Mouse (Mus musculus) frontal cortex, postnatal 36 days (tissue): ENCODE measurements at regions not wholly inside any gene's neighbourhood (a gene's known extent, or its start where the extent isn't known, plus 50 kb on each side); places are given as distances from the start of the nearest gene placed in this dataset.
A peak's percentile ranks its signal among the peaks of the same experiment; 100 is the strongest.

Experiments used
- DNase-seq, 2 experiments: peaks; one replicate each; pipeline ENCODE4 v3.0.0; 2022; ENCODE audit warnings: low spot score in 2 of 2

DNA sequence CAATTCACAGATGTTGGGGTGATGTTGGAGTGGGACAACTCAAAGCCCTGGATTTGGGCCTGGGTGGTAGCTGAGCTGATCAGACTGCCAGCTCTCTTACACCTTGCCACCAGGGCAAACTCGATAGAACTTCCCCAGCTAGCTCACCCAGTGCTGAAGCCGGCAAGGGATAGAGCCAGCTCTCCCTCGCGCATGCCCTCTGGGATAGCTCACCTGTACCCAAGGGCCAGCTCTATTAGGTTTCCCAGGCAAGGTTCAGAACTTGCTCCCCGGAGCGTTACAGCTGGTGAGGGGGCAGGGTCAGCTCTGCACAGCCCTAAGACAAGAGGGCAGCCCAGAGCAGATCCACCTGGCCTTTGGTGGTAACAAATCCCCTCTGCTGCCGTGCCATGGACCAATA is 54.1 kb upstream of the 1700012A03Rik start:
- no peak for DNase-seq

DNA sequence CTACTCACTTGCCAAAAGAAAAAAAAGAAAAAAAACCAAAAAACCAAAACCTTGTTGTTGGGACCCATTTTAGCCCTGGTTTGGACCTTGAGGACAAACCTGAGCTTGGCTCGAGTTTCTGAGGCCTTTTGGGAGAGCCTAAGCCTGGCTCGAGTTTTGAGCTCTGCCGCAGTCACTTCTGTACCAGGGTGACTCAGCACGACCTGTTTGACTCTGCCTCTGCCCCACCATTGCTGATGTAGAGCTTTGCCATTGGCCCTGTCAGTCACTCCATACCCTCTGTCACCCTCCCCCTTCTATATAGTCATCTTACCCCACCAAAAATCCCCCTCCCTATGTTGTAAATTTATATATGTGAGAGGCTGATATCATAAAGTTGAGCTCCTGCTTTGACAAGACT is 54.8 kb upstream of the 1700012A03Rik start:
- DNase-seq: no peak

DNA sequence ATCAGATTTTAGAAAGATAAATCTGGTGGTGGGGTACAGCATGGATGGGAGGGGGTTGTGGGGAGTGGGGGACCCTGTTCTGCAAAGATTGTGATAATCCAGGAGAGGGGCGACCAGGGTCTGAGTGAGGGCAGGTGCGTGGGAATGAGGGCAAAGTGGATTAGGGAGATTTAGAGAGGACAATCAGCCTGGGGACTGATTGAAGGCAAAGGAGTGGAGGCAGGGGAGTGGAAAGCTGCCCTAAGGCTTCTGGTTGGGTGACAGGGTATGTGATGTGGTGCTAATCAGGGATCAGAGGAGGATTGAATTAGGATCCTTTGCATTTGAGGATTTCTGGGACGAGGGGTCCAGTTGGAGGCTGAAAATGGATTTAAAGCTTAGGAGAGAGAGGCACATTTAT is 64.3 kb upstream of the 1700012A03Rik start:
- DNase-seq: no peak

DNA sequence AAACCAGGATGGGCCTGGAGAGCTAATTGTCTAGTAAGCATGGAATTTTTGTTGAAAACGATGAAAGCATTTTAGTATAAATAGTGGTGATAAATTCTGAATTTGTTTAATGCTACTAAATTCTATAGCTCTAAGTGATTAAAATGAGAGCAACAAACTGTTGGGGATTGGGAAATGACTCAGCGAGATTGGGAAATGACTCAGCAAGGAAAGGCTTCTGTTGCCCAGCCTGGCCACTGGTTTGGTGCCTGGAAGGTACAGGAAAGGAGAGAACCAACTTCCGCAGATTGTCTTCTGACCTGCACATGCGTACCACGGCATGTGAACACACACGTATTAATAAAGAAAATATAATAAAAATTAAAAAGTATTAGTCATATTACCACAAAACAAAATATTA is 73.3 kb upstream of the 1700012A03Rik start:
- DNase-seq: no peak

DNA sequence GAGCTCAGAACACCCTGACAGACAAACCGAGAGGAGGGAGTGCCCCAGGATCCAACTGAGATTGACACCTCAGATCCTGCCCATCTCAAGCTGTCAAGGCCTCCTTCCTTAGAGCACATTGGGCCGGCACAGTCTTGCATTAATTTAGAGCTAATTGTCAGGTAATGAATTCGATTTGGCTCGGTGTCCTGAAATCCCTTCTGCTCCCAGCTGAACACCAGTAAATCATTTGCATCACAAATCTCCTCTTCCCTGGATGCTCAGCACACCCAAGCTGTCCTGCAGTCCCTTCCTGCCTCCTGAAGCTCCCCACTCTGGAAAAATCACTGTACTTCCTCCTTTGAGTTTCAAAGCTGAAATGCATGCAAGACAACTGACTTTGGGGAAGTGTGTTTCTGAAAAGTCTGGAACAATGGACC is 102.0 kb upstream of the 1700012A03Rik start:
- DNase-seq: no peak

DNA sequence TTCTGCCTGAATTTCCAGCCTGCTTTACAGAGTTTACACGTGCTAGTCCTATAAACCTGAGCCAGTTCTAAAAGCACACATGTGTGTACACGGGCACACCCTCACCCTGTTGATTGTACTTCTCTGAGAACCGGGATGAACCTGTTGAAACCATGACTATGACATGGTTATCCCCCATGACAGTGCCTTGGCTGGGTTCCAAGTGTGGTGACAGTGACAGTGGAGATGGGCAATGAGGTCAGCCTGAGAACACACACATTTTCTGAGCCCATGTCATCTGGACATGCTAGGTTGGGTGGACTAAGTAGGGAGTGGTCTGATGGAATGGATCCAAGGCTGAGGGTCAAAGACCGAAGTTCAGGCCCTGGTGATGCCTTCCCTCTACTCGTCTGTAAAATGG is 103.5 kb upstream of the 1700012A03Rik start:
- no peak for DNase-seq

DNA sequence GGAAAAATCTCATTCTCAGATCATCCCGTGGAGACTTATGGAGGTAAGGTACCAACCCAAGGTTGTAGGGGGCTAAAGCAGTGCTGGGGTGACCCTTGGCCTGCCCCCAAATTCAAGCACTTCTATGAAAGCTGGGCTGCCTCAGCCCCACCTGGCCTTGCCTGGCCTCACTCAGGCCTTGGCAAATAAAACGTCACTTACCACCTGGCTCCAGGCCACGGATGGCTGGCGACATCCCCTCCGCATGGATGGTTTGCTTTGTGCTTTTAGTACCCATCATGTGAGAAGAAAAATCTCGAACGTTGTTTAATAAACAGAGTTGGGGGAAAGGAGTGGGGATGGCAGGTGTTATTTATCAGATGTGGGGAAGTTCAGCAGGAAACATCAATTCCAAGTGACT is 104.7 kb upstream of the 1700012A03Rik start:
- DNase-seq: no peak

DNA sequence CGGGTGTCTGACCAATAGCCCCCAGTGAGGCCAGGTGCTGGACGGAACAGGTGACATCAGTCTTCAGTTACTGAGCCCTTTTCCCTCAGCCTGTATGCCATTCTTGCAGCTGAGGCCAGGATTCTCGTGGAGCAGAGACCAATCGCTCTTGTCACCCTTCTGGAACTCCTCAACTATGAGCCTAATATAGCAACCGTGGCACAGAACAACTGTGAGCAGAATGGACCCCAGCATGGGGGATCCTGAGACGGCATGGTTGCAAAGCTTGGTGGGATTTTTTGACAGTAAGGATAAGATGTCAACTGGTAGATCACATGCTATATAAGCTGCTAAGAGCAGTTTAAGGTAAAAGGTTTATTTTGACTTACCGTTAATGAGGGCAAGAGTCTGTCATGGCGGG is 105.5 kb upstream of the 1700012A03Rik start:
- no peak for DNase-seq

DNA sequence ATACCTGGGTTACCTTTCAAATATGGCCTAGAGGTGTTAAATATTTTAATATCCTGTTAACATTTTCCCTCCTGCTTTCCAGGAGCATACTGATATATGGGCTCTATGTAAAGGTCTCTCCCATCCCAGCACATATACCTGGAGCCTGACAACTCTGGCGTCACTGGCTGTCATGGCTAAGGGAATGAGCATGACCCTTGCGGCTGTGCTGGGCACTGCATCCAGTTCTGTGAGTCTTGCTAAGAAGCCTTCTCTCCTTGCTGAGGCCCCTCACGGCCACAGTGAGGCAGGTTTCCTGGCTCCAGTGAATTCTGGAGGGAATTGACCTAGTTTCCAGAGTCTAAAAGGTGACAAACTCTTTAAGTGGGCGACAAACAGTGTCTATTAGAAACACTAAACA is 107.3 kb upstream of the 1700012A03Rik start:
- DNase-seq: no peak

DNA sequence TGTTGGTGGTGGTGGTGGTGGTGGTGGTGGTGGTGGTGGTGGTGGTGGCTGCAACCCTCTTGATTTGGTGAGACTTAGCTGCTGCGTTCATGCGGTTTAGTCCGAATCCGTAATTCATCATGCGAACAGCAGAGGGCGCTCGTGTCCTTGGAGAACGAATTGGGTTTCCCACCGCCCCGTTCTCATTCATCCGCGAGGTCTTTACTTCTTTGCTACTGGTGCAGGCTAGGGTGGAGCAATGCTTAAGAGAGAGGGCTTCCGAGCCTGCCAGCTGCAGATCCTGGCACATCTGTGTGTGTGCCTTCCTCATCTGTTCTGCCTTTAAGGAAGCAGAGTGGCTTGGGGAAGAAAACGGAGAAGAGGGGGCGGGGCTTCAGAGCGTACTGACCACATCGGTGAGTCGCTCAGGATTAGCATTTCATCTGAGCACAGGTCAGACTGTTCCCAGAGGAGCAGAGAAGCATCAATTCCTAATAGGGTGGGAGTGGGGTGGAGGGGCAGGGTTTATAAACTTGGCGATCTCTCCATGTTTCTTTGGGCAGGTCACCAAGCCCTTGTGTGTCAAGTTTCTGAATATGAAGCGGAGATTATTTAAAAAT is 111.7 kb upstream of the 1700012A03Rik start:
- DNase-seq: peak; percentile 91 to 92

DNA sequence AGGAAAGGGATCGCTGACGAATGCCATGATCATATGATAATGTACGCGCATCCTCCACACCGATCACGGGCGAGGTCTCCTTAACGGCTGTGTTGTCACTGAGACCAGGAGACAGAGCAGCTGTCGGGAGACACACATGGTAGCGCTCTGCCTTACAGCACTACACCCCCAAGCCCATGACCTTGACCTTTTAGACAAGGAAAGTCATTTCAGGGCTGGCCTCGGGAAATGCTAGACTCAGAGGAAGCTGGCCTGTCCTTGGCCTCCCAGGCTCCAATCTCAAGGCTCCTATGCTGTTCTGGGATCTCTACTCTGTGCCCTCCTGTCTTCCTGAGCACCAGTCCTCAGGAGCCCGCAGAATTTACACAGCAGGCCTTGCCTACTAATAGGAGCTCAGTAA is 112.9 kb upstream of the 1700012A03Rik start:
- peak in 1 of 2 experiments; percentile 12 for DNase-seq

DNA sequence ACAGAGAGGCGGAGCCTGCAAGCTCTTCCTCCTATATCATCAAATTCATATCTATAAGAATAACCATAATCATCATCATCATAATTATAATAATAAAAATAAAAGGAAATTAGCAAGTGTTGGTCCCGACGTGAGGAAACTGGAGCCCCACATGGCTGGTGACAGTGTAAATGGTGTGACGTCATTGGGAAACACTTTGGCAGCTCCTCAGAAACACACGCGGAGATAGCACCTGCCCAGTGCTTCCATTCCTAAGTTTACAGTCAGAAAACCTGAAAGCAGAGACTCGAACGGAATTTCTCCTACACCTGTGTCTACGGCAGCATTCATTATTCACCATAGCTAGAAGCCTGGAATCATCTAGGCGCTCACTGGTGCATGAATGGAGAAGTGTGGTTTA is 115.2 kb upstream of the 1700012A03Rik start:
- no peak for DNase-seq

DNA sequence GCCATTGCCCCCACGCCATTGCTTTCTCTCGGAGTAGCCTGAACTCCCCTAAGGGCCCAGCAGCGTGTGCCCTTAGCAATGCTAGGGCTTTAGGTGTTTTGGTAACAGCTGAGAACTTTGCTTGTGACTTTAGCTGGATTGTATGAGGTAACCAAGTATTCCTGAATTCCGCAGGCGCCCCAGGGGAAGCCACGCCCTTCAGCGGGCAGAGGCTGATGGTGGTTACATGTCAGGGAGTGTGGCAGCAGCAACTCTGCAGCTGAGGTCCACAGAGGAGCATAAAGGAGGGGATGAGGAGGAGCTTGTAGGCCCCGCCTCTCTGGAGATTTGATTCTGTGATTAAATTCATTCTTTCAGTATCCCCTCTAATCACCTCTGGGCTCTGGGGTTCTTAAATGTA is 116.1 kb upstream of the 1700012A03Rik start:
- DNase-seq: no peak

DNA sequence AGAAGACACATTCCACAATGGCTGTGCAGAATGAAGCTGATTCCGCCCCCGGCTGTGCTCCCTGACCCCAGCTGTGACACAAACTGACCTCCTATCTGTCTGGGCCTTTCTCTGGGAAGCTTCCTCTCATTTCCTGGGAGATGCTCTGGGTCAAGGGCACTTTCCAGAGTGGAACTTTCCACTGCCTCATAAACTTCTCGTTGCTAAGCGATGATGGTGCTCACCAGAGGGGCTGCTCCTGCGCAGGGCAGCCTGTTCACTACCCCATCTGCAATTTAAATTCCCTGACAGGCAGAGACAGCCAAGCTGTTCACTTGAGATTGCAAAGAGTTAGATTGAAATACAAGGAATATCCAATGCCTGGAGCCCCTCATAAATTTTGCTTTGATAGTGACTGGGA is 116.7 kb upstream of the 1700012A03Rik start:
- no peak for DNase-seq

DNA sequence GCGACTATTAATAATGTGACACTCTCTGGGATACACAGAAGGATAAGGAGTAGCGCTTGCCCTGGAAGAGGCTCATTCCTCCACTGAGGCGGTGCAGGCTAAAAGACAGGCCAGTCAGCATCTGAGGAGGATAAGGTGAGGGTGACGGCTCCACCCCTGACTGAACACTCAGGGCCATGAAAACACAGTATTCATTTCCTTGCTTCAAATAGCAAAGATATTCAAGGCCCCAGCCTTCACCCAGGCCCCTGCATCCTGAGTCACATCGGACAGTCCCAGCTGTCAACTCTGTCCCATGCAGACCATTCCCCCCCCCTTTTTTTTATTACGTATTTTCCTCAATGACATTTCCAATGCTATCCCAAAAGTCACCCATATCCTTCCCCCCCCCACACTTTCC is 118.9 kb upstream of the 1700012A03Rik start:
- DNase-seq: no peak

DNA sequence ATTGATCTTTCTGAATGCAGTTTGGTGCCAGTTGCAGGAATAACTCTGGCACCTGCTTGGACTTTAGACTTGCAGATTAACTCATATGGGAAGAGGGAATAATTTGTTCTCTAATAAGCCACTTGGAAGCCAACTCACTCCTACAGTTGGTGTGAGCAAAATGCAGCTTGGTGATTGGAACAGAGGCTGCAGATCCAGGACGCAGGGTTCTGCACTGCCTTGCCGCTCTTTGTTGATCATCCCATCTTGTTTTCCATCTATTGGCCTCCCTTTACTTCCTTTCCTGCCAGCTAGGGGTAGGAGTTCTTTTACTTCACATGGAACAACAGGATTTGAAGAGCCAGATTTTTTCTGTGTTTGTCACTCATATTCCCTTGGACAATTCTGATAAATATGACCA is 120.9 kb upstream of the 1700012A03Rik start:
- DNase-seq: no peak

DNA sequence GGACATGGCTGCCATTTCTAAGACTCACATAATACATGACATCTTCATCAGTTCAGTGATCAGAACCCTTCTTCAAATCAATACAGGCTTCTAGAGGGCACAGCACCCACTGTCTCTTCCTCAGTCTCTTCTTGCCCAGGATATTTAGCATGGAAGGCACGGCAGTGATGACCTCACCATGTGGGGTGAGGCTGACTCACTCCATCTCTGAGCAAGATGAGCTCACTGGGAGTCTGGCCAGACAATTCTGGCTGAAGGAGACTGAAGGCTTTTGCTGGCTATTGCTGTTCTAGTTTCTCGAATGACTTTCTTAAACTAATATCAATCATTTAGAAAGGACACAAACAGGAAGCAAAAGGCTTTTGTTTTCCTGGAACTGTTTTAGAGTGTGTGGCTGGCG is 122.9 kb upstream of the 1700012A03Rik start:
- peak; percentile 35 to 36 for DNase-seq

DNA sequence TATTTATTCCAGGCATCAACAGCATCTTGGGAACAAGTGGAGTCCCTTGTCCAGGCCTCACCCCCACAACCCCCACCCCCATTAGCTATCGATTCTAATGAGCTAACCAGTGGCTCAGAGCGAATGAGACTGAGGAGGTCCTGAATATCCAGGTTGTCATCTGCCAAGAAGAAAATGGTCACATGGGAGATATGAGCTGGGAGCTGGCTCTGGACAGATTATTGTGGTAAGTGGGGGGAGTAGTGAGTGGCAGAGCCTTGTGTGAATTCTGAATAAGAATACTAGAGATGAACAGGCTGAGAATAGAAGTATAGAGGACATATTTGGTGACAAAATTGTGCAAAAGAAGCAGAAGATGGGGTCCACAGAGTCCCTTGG is 125.4 kb upstream of the 1700012A03Rik start:
- no peak for DNase-seq

DNA sequence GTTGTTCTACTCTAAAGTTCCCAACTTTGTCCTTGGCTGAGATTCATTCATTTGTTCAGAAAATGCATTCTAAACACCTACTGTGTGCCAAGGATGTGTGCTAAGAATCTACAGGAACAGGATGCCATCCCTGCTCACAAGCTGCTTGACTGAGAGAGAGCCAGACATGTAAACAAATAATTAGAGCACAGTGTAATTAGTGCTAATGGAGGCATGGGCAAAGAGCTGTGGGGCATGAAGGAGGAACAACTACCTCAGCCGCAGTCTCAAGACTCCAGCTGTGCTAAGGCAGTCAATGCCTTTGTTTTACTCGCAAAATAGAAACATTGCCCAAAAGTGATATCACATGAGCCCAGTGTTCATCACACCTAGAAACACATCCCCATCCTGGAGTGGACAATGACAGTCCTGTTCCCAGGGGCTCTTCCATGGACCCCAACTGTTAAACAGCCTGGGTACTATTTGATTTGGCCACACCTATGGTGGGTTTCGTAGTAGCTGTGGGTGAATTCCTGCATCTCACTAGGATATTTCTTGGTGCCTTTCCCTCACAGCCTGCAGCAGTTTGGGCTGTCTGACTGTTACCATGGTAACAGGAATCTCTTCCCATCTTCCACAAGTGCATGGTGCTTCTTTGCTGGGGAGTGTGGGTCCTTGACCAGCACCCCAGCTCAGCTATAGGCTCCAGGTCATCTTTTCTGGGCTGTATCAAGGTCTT is 125.9 kb upstream of the 1700012A03Rik start:
- DNase-seq: peak; percentile 28 to 42

DNA sequence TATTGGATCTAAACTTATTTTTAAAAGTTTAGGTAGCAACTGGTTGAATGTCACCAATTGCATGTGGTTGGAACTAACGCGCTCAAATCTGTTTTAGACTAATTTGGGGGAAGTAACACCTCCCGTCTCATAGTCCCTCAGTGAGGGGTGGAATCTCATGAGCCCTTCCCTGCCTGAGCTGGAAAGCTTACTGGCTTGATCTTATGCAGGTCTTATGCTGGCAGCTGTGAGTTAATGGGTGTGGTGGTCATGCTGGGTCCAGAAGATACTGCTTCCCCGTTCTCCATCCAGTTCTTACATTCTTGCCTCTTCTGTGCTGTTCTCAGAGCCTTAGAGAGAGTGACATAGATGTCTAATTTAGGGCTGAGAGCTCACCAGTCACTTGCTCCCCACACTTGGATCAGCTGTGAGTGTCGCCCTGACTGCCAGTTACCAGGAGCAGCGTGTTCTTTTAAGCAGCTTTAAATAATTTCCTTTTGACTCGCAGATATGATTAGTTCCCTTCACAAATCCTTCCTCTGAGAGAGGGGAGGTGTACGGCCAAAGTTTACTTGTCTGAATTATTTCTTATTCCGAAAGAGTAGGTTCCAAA is 128.4 kb upstream of the 1700012A03Rik start:
- no peak for DNase-seq

DNA sequence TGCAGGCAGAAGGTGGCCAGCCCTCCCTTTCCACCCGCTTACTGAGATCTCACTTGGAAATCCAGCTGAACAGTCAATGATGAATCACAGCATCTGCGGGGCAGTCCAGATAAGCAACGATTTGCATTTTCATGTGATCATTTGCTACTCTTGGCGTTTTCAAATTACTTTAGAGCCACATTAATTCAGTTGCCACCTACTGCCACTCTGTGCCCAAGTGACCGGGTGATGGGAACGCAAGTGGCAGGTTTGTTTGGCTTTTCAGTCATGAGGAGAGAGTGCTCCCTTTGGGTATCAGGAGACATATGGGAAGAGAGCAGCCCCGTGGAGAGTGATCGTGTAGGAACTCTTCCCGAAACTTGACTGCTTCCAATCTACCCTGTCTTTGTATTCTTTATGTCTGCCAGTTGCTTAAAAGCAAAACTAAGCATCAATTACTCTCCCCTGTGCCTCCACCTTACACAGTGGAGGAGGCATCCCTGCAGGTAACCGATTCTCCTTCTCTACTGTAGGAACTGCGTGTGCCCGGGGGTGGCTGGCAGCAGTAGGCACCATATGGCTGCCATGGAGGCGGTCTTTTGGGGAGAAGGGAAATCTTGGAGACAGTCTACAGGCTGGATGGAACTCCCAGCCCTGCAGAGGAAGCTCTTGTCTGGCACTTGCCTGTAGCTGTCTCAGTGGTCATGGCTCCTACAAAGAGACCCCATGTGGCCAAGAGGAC is 132.5 kb upstream of the 1700012A03Rik start:
- DNase-seq: peak; percentile 85 to 88

DNA sequence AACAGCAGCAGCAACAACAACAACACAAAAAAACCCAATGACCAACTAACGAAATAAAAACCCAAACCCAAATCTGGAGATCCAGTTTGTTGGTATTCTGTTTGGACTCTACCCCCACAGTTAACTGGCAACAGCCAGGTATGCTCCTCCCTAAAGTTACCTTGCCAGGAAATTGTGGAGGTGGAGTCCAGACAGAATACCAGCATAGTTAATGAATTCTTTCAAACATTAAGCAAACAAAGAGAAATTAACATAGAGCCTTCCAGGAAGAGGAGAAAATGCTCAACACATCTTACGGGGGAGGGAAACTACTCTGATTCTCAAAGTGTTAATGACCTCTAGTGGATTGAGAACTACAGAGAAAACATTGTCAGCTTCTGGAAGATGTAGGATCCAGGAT is 148.3 kb upstream of the 1700012A03Rik start:
- DNase-seq: no peak

DNA sequence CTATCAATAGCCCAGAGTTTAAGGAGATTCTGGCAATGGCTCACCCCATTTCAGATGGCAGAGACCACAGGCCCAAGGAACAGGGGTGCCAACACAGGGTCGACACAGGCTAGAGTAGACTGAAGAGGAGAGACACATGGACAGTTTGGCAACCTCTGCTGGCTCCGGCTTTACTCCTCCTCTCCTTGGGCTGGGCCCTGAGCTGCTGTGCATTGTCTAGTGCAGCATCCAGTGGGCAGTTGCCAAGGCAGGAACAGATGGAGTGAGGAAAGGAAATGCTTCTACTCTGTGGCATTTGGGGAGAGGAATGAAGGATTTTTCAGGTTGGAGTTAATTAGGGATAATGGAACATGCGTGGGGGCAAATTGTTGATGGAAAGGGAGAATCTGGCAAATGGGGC is 151.0 kb upstream of the 1700012A03Rik start:
- peak; percentile 45 to 46 for DNase-seq
